Mouse (Mus musculus) forebrain, embryonic 11.5 days (tissue): Measurements from ENCODE around the gene Zdhhc14. TPM values are rescaled to one million over a fixed set of nuclear protein-coding genes. Genes with fewer than 3 reads are reported as not detected.

Experiments
- ATAC-seq: fragments of 200-750 bp; cut with Nextera tagmentation; replicated peaks from 2 replicates; pipeline ENCODE4 v1.8.0; 2017; ENCODE audit warnings: moderate TSS enrichment; ENCODE audit not compliant: low FRiP score
- DNase-seq: peaks from one replicate; pipeline ENCODE4 v3.0.0-alpha.2; 2017; ENCODE audit warnings: low spot score
- H3K27ac ChIP-seq: fragments of 300-500 bp; sonication (generic); 2 replicates; pipeline ENCODE4 v1.5.1; 2014; ENCODE audit warnings: low read depth, low read length
- H3K27me3 ChIP-seq: fragments of 300-500 bp; sonication (generic); 2 replicates; pipeline ENCODE4 v1.6.1; 2014; ENCODE audit warnings: mild to moderate bottlenecking, low read length, mixed read lengths; ENCODE audit not compliant: control insufficient read depth, insufficient read depth
- H3K36me3 ChIP-seq: fragments of 300-500 bp; sonication (generic); 2 replicates; pipeline ENCODE4 v1.6.1; 2014; ENCODE audit warnings: mild to moderate bottlenecking, low read length, moderate library complexity, mixed read lengths; ENCODE audit not compliant: control insufficient read depth, insufficient read depth
- H3K4me1 ChIP-seq: fragments of 300-500 bp; sonication (generic); replicated peaks from 2 replicates; pipeline ENCODE4 v1.6.1; 2014; ENCODE audit warnings: low read length, mixed read lengths; ENCODE audit not compliant: control insufficient read depth, insufficient read depth
- H3K4me2 ChIP-seq: fragments of 300-500 bp; sonication (generic); 2 replicates; pipeline ENCODE4 v1.6.1; 2014; ENCODE audit warnings: low read depth, mild to moderate bottlenecking, low read length, moderate library complexity, mixed read lengths; ENCODE audit not compliant: severe bottlenecking
- H3K4me3 ChIP-seq: fragments of 300-500 bp; sonication (generic); 2 replicates; pipeline ENCODE4 v1.5.1; 2014; ENCODE audit warnings: low read depth, low read length
- H3K9ac ChIP-seq: fragments of 300-500 bp; sonication (generic); 2 replicates; pipeline ENCODE4 v1.6.1; 2014; ENCODE audit warnings: low read length
- H3K9me3 ChIP-seq: fragments of 300-500 bp; sonication (generic); 2 replicates; pipeline ENCODE4 v1.6.1; 2016; ENCODE audit warnings: low read length, mixed read lengths; ENCODE audit not compliant: control insufficient read depth
- WGBS: fragments of 180-500 bp; shearing (Covaris S2); extraction: QIAGEN DNeasy Blood & Tissue Kit; methylation state at CpG from one replicate; pipeline ENCODE4 v1.1.7; 2014; 5-methylcytosine and 5-hydroxymethylcytosine counted together
- polyA plus RNA-seq: library from polyadenylated mRNA; unstranded; fragments of >200 nt; fragmentation: Nextera tagmentation; extraction: Ambion mirVana; gene quantifications from 2 replicates; pipeline ENCODE4 v1.2.1, GENCODE M21; 2014

Gene Zdhhc14
- polyA plus RNA-seq, 1 experiment from 2014 or later = 2.3 TPM

GRCm38 (mm10) chr17:5475960-5476725 is 16.2 kb upstream of the Zdhhc14 start:
- H3K9ac ChIP-seq = no peak overlapping the region
- no peak overlapping the region for H3K27ac ChIP-seq
- WGBS = 68% methylated on average over 14 of the region's 14 CpGs
- no peak overlapping the region for H3K4me3 ChIP-seq
- H3K36me3 ChIP-seq = no peaks in the 10 kb centered on the region
- H3K4me1 ChIP-seq = no peaks in the 10 kb centered on the region
- no peak for ATAC-seq
- no peak for DNase-seq
- no peak overlapping the region for H3K4me2 ChIP-seq
- H3K9me3 ChIP-seq = no peaks in the 10 kb centered on the region
- H3K27me3 ChIP-seq = no peaks in the 10 kb centered on the region

- Histone ChIP-seq H3K36me3 (no peaks in the 10 kb centered on the region), H3K9me3 (no peaks in the 10 kb centered on the region), H3K4me2 (no peak overlapping the region), H3K9ac (no peak overlapping the region), H3K4me3 (no peak overlapping the region), H3K27ac (no peak overlapping the region), H3K4me1 (no peaks in the 10 kb centered on the region), H3K27me3 (no peaks in the 10 kb centered on the region)
- WGBS = 83% methylated on average over 4 of the region's 4 CpGs
- no peak for ATAC-seq
- DNase-seq = no peak
These were observed 8.9 kb upstream of the Zdhhc14 start for GRCm38 (mm10) chr17:5483456-5483855.

- H3K9me3 ChIP-seq = no peaks in the 10 kb centered on the region
- no peak for DNase-seq
- H3K4me1 ChIP-seq = no peaks in the 10 kb centered on the region
- 89% methylated on average over 1 of the region's 1 CpGs for WGBS
- no peak for ATAC-seq
- H3K27ac ChIP-seq = no peak overlapping the region
- H3K27me3 ChIP-seq = no peaks in the 10 kb centered on the region
- H3K4me2 ChIP-seq = no peak overlapping the region
- no peaks in the 10 kb centered on the region for H3K36me3 ChIP-seq
- no peak overlapping the region for H3K4me3 ChIP-seq
- no peak overlapping the region for H3K9ac ChIP-seq
These were observed 7.7 kb upstream of the Zdhhc14 start for GRCm38 (mm10) chr17:5484663-5485062.

DNA sequence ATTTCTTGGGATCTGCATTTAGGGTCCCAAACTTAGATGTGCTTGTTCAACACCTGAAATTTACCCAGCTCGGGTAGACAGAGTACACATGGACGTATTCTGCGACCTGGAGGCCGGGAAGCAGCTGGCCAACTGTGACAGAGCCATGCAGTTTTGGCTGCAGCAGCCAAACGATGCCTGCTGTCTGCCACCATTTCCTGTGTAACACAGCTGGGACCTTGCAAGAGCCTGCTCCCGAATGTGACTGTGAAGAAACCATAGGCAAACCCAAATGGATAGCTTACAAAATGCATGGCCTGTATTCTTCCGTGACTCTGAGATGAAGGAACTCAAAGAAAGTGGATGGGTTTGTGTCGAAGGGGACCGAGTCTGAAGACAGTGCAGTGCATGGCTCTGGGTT is 4.2 kb upstream of the Zdhhc14 start:
- no peaks in the 10 kb centered on the region for H3K4me1 ChIP-seq
- H3K36me3 ChIP-seq = no peaks in the 10 kb centered on the region
- no peak overlapping the region for H3K27ac ChIP-seq

GRCm38 (mm10) chr17:5490351-5490750 is 2.0 kb upstream of the Zdhhc14 start:
- no peak for ATAC-seq
- 70% methylated on average over 3 of the region's 3 CpGs for WGBS

More for the DNA sequence above, 4.2 kb upstream of the Zdhhc14 start:
- Histone ChIP-seq H3K9ac (no peak overlapping the region), H3K4me2 (no peak overlapping the region), H3K4me3 (no peak overlapping the region), H3K9me3 (no peaks in the 10 kb centered on the region), H3K27me3 (no peaks in the 10 kb centered on the region)
- DNase-seq (no peak), ATAC-seq (no peak)
- WGBS = 74% methylated on average over 9 of the region's 9 CpGs

DNA sequence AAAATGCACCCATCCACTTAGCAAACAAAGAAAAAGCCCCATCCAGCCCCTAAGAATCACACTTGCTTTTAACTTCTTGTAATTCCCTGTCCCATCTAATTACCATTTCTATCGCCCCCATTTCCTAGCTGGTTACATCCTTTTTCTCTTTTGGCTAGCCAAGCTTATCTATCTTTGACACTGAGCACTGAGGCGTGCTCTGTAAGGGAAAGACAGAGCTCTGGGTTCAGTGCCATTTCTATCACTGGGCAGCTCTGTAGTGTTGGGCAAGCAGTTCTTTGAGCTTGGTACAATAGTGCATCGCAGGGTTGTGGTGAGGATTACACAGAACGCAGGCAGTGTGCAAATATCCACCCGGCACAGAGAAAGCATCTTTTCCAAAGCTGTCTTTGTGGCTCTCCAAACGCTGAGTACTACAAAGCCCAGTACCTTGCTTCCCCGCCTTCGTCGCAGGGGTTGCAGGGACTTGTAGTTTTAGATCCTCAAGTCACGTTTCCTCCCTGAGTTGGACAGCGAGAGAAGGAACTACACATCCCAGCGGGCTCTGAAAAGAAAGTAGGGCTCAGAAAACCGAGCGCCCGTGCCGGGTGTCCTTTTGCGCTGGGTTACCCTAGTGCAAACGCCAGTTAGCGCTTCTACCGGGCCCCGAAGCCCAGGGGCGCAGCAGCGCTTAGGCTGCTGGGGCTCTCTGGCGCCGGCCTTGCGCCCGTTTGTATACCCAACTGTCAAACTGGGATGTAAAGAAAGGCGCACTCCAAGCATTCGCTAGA is 1.1 kb upstream of the Zdhhc14 start:
- Histone ChIP-seq H3K36me3 (no peaks in the 10 kb centered on the region), H3K27ac (peak overlapping the region; percentile 88), H3K4me1 (peaks cover 5% of the 10 kb centered on the region; the same call in 1 of the 2 replicates), H3K4me2 (peak overlapping the region; percentile 98), H3K9me3 (no peaks in the 10 kb centered on the region), H3K27me3 (peaks cover 12% of the 10 kb centered on the region), H3K4me3 (peak overlapping the region; percentile 70), H3K9ac (peak overlapping the region; percentile 76)
- 1% methylated on average over 29 of the region's 29 CpGs for WGBS
- peak; percentile 90 for DNase-seq
- peak; percentile 90 for ATAC-seq

More at GRCm38 (mm10) chr17:5490351-5490750, 2.0 kb upstream of the Zdhhc14 start:
- DNase-seq = no peak
- Histone ChIP-seq H3K27ac (no peak overlapping the region), H3K9me3 (no peaks in the 10 kb centered on the region), H3K4me2 (no peak overlapping the region), H3K27me3 (peaks cover 12% of the 10 kb centered on the region), H3K36me3 (no peaks in the 10 kb centered on the region), H3K4me3 (no peak overlapping the region), H3K9ac (no peak overlapping the region), H3K4me1 (peaks cover 5% of the 10 kb centered on the region; the same call in 1 of the 2 replicates)

DNA sequence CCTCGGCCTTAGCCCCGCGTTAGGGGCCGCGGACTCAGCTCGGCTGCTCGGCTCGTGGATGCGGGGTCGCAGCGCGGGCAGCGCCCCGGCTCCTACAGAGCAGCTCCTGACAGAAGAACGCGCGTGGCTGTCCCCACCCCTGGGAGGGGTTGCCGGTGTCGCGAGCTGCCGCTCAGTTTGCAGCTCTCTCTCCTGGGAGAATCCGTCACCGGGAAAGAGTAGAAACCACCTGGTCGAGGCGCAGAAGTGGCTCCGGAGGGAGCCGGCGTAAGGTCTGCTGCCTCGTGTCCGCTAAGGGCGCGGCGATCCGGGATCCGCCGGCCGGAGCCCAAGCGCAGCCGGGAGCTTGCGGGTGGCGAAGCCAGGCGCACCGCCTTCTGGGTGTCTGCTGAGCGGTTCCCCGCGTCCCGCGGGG is 396 bp downstream of the Zdhhc14 start:
- H3K4me1 ChIP-seq = peaks cover 5% of the 10 kb centered on the region; the same call in 1 of the 2 replicates
- ATAC-seq (peak; percentile 54), DNase-seq (no peak)
- H3K4me2 ChIP-seq = peak overlapping the region; percentile 98
- H3K4me3 ChIP-seq = peak overlapping the region; percentile 70
- H3K36me3 ChIP-seq = no peaks in the 10 kb centered on the region
- peaks cover 12% of the 10 kb centered on the region for H3K27me3 ChIP-seq
- peak overlapping the region; percentile 88; the same call in 1 of the 2 replicates for H3K27ac ChIP-seq
- H3K9me3 ChIP-seq = no peaks in the 10 kb centered on the region
- H3K9ac ChIP-seq = peak overlapping the region; percentile 76
- WGBS = under 1% methylated on average over 48 of the region's 48 CpGs

- ATAC-seq (no peak; the same call in 1 of the 2 replicates), DNase-seq (no peak)
- H3K9me3 ChIP-seq = no peaks in the 10 kb centered on the region
- peak overlapping the region; percentile 98 for H3K4me2 ChIP-seq
- H3K36me3 ChIP-seq = no peaks in the 10 kb centered on the region
- peak overlapping the region; percentile 70 for H3K4me3 ChIP-seq
- peaks cover 12% of the 10 kb centered on the region for H3K27me3 ChIP-seq
- peaks cover 5% of the 10 kb centered on the region; the same call in 1 of the 2 replicates for H3K4me1 ChIP-seq
- H3K9ac ChIP-seq = peak overlapping the region; percentile 76
- H3K27ac ChIP-seq = no peak overlapping the region
- 2% methylated on average over 52 of the region's 53 CpGs for WGBS
These were observed 909 bp downstream of the Zdhhc14 start for GRCm38 (mm10) chr17:5493161-5493771.
